Mouse (Mus musculus): ENCODE results near the gene Sytl3. TPM values are rescaled to one million over a fixed set of nuclear protein-coding genes. Genes with fewer than 3 reads are reported as not detected.
"Not testable (repeated sequence)": the region's sequence is repeated elsewhere in the genome, so short reads cannot be mapped to it uniquely, and the experiment has no call there.

Gene Sytl3
- polyA plus RNA-seq, 1 experiment = not detected

- Histone ChIP-seq H3K9me3 (ENCODE audit: control insufficient read depth, low read length) (no peaks in the 10 kb centered on the region), H3K4me3 (replicated peaks) (no peak overlapping the region), H3K36me3 (ENCODE audit: control insufficient read depth) (no peaks in the 10 kb centered on the region), H3K4me1 (ENCODE audit: control insufficient read depth) (no peaks in the 10 kb centered on the region), H3K27me3 (ENCODE audit: control insufficient read depth) (no peaks in the 10 kb centered on the region)
- TF ChIP-seq TAL1 (IDR thresholded peaks at IDR 0.05; ENCODE audit: low read length) (no peak), GATA1 (IDR thresholded peaks at IDR 0.05; ENCODE audit: low read length) (no peak)
These were observed 22.0 kb upstream of the Sytl3 start for GRCm38 (mm10) chr17:6636861-6637260.

GRCm38 (mm10) chr17:6637434-6637833 lies 21.5 kb upstream of the Sytl3 start:
- H3K4me1 ChIP-seq (ENCODE audit: control insufficient read depth); H3K27me3 ChIP-seq (ENCODE audit: control insufficient read depth); H3K9me3 ChIP-seq (ENCODE audit: control insufficient read depth, low read length); H3K36me3 ChIP-seq (ENCODE audit: control insufficient read depth); H3K4me3 ChIP-seq (replicated peaks): not testable (repeated sequence)

DNA sequence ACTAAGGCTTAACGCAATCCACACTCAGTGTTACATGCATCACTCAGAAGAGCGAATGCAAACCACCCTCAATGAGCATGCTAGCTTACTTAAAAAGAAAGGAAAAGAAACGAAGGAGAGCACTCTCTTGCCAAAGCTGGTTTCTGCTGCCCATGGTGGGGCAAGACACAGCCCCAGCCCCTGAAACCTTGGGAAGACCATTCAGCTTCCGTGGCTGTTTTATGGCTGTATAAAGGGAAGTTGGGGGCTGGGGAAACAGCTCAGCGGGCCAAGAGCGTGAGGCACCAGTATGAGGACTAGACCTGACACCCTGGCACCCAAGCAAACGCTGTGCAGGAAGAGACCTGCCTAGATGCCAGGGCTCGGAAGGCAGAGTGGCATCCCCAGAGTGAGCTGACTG lies 20.4 kb upstream of the Sytl3 start:
- H3K9me3 ChIP-seq (ENCODE audit: control insufficient read depth, low read length); H3K27me3 ChIP-seq (ENCODE audit: control insufficient read depth); H3K36me3 ChIP-seq (ENCODE audit: control insufficient read depth); H3K4me3 ChIP-seq (replicated peaks); H3K4me1 ChIP-seq (ENCODE audit: control insufficient read depth): not testable (repeated sequence)

DNA sequence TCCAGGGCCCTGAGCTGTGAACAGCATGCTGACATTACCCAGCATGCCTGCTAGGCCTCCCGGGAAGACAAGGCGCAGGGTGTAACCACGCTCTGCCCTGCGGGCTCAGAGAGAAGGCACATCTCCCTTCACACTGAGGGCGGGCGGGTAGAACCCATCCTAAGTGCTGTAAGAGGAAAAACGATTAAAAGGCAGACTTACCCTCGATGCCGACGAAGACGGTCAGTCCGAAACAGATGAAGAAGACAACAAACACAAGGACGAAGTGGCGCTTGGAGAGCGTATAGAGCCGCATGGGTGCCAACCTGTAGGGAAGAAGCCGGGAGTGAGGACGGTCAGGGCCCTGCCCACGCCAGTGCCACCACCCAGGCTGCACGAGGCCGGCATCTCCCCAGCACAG lies 19.4 kb upstream of the Sytl3 start:
- H3K27me3 ChIP-seq (ENCODE audit: control insufficient read depth); H3K9me3 ChIP-seq (ENCODE audit: control insufficient read depth, low read length); H3K36me3 ChIP-seq (ENCODE audit: control insufficient read depth); H3K4me1 ChIP-seq (ENCODE audit: control insufficient read depth); H3K4me3 ChIP-seq (replicated peaks): not testable (repeated sequence)

GRCm38 (mm10) chr17:6640044-6640637 lies 18.8 kb upstream of the Sytl3 start:
- not testable (repeated sequence) for H3K4me3 ChIP-seq (replicated peaks); H3K4me1 ChIP-seq (ENCODE audit: control insufficient read depth); H3K36me3 ChIP-seq (ENCODE audit: control insufficient read depth); H3K9me3 ChIP-seq (ENCODE audit: control insufficient read depth, low read length); H3K27me3 ChIP-seq (ENCODE audit: control insufficient read depth)

DNA sequence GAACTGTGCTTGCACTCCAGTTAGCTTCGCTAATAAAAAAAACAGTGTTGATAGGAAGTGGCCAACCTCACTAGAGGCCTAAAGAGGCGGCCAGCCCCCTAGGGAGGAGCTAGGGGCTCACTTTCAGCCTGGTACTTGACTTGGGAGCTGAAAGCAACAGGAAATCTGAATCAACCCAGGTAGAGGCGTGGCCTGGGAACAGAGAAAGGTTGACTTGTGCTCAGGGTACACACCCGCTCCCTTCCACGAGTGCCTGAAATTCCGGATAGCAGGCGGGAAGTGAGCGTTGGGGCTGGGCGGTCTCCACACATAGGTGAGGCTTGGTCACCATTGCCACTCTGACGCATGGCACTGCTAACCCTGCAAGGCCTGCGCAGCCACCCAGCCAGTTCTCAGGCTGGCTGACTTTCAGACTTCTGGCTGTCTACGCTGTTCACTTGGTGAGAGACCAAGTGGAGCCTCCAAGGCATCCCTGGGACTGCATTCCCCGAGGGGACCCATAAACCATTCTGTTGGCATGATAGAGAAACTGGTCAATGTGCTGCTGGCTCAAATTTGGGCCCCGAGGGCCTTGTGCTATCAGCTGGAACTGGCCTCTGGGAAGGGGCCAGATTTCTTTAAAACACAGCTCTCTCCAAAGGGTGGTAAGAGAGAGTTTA lies 18.0 kb upstream of the Sytl3 start:
- not testable (repeated sequence) for H3K36me3 ChIP-seq (ENCODE audit: control insufficient read depth); H3K9me3 ChIP-seq (ENCODE audit: control insufficient read depth, low read length); H3K4me1 ChIP-seq (ENCODE audit: control insufficient read depth); H3K27me3 ChIP-seq (ENCODE audit: control insufficient read depth); H3K4me3 ChIP-seq (replicated peaks)

GRCm38 (mm10) chr17:6644210-6644609 lies 14.7 kb upstream of the Sytl3 start:
- not testable (repeated sequence) for H3K4me1 ChIP-seq (ENCODE audit: control insufficient read depth); H3K36me3 ChIP-seq (ENCODE audit: control insufficient read depth); H3K27me3 ChIP-seq (ENCODE audit: control insufficient read depth); H3K9me3 ChIP-seq (ENCODE audit: control insufficient read depth, low read length); H3K4me3 ChIP-seq (replicated peaks)

DNA sequence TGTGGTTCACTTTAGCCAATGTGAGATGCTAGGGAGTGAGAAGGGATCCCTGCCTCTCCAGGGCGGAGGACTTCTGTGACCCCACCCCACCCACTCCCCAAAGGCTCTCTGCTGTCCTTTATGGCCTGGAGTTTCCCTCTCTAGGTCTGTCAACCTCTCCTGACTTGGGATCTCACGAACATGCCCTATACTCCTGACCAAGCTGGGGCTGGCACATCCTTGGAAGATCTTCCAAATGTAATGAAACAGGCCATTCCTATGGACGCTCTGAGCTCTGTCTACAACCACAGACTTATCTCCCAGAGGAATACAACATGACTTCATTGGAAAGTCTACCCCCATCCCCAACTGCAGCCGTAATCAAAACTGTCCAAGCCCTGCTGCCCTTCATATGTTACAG lies 14.2 kb upstream of the Sytl3 start:
- H3K4me1 ChIP-seq (ENCODE audit: control insufficient read depth) = not testable (repeated sequence)

GRCm38 (mm10) chr17:6645668-6646067 lies 13.2 kb upstream of the Sytl3 start:
- H3K4me3 ChIP-seq (replicated peaks); H3K4me1 ChIP-seq (ENCODE audit: control insufficient read depth); H3K36me3 ChIP-seq (ENCODE audit: control insufficient read depth); H3K9me3 ChIP-seq (ENCODE audit: control insufficient read depth, low read length); H3K27me3 ChIP-seq (ENCODE audit: control insufficient read depth): not testable (repeated sequence)

More for the DNA sequence above, 14.2 kb upstream of the Sytl3 start:
- H3K27me3 ChIP-seq (ENCODE audit: control insufficient read depth); H3K36me3 ChIP-seq (ENCODE audit: control insufficient read depth); H3K4me3 ChIP-seq (replicated peaks); H3K9me3 ChIP-seq (ENCODE audit: control insufficient read depth, low read length): not testable (repeated sequence)

GRCm38 (mm10) chr17:6646841-6647240 lies 12.1 kb upstream of the Sytl3 start:
- not testable (repeated sequence) for H3K4me3 ChIP-seq (replicated peaks); H3K27me3 ChIP-seq (ENCODE audit: control insufficient read depth); H3K9me3 ChIP-seq (ENCODE audit: control insufficient read depth, low read length); H3K36me3 ChIP-seq (ENCODE audit: control insufficient read depth); H3K4me1 ChIP-seq (ENCODE audit: control insufficient read depth)

- H3K27me3 ChIP-seq (ENCODE audit: control insufficient read depth); H3K4me3 ChIP-seq (replicated peaks); H3K4me1 ChIP-seq (ENCODE audit: control insufficient read depth); H3K36me3 ChIP-seq (ENCODE audit: control insufficient read depth); H3K9me3 ChIP-seq (ENCODE audit: control insufficient read depth, low read length): not testable (repeated sequence)
These were observed 11.4 kb upstream of the Sytl3 start for GRCm38 (mm10) chr17:6647452-6647851.

- H3K4me3 ChIP-seq (replicated peaks); H3K9me3 ChIP-seq (ENCODE audit: control insufficient read depth, low read length); H3K36me3 ChIP-seq (ENCODE audit: control insufficient read depth); H3K4me1 ChIP-seq (ENCODE audit: control insufficient read depth); H3K27me3 ChIP-seq (ENCODE audit: control insufficient read depth): not testable (repeated sequence)
These were observed 7.9 kb upstream of the Sytl3 start for GRCm38 (mm10) chr17:6650904-6651565.

GRCm38 (mm10) chr17:6653341-6653946 lies 5.4 kb upstream of the Sytl3 start:
- H3K4me1 ChIP-seq (ENCODE audit: control insufficient read depth); H3K36me3 ChIP-seq (ENCODE audit: control insufficient read depth); H3K4me3 ChIP-seq (replicated peaks); H3K9me3 ChIP-seq (ENCODE audit: control insufficient read depth, low read length); H3K27me3 ChIP-seq (ENCODE audit: control insufficient read depth): not testable (repeated sequence)

DNA sequence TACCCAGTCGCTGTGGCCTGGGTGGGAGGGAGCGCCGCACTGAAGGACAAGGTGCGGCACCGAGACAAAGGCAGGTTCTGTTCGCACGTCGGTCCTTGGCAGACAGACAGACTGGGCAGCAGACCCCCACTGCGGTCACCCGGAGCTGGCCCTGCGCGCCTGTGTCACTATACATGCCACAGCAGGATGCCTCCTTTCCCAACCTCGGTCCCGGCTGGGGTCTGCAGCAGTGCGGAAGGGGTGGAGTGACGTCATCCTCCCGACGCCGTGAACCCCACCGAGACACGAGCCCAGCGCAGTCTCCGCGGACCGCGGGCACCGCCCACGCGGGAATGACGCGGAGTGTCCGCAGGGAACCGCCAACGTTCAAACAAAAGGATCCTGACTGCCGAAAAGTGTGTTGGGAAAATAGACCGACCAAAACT lies 3.8 kb upstream of the Sytl3 start:
- H3K36me3 ChIP-seq (ENCODE audit: control insufficient read depth) = not testable (repeated sequence)
- peak overlapping the region; percentile 66 for H3K4me3 ChIP-seq (replicated peaks)

More for the DNA sequence above, 3.8 kb upstream of the Sytl3 start:
- H3K9me3 ChIP-seq (ENCODE audit: control insufficient read depth, low read length); H3K4me1 ChIP-seq (ENCODE audit: control insufficient read depth); H3K27me3 ChIP-seq (ENCODE audit: control insufficient read depth): not testable (repeated sequence)

Measured in erythroblast, embryonic 14.5 days (primary cell).